Mouse (Mus musculus): ENCODE results near the gene Pbld1. TPM values are rescaled to one million over a fixed set of nuclear protein-coding genes. Genes with fewer than 3 reads are reported as not detected.

The Pbld1 gene
- 0.23 and 0.55 TPM in 2 replicates for polyA plus RNA-seq (2012; rRNA removed)

- no peak within 1 kb of the TSS for H3K27ac ChIP-seq (ENCODE audit: control insufficient read depth, insufficient read depth, low read length)
- H3K4me3 ChIP-seq (ENCODE audit: control insufficient read depth, insufficient read depth, low read length), result no peak within 1 kb of the TSS
- WGBS, result 93% methylated on average over 2 of the region's 2 CpGs
- H3K36me3 ChIP-seq (ENCODE audit: control insufficient read depth, insufficient read depth, low read length), result no peaks in the 10 kb centered on the region
- DNase-seq, result no peak
- TF ChIP-seq CTCF (IDR thresholded peaks at IDR 0.05; ENCODE audit: borderline replicate concordance, control insufficient read depth, extremely low read depth, insufficient read depth, low read length, poor library complexity) (no peak), POLR2A (IDR thresholded peaks at IDR 0.05; ENCODE audit: control insufficient read depth, extremely low read depth, insufficient read depth, low read length, poor library complexity) (no peak)
- H3K27me3 ChIP-seq (ENCODE audit: control insufficient read depth, insufficient read depth, low read length), result no peaks in the 10 kb centered on the region
- no peaks in the 10 kb centered on the region for H3K4me1 ChIP-seq (replicated peaks; ENCODE audit: control insufficient read depth, insufficient read depth, low read length)
These were observed at the start of gene Pbld1 for GRCm38 (mm10) chr10:63059862-63060261. Gene Pbld1 (plus strand): TSS chr10:63060162.

- TF ChIP-seq CTCF (IDR thresholded peaks at IDR 0.05; ENCODE audit: borderline replicate concordance, control insufficient read depth, extremely low read depth, insufficient read depth, low read length, poor library complexity) (no peak), POLR2A (IDR thresholded peaks at IDR 0.05; ENCODE audit: control insufficient read depth, extremely low read depth, insufficient read depth, low read length, poor library complexity) (no peak)
- no peak overlapping the region for H3K27ac ChIP-seq (ENCODE audit: control insufficient read depth, insufficient read depth, low read length)
- 74% methylated on average over 4 of the region's 4 CpGs for WGBS
- no peaks in the 10 kb centered on the region for H3K4me1 ChIP-seq (replicated peaks; ENCODE audit: control insufficient read depth, insufficient read depth, low read length)
- peaks cover 78% of the 10 kb centered on the region for H3K36me3 ChIP-seq (ENCODE audit: control insufficient read depth, insufficient read depth, low read length)
- no peak overlapping the region for H3K4me3 ChIP-seq (ENCODE audit: control insufficient read depth, insufficient read depth, low read length)
- no peak for DNase-seq
- no peaks in the 10 kb centered on the region for H3K27me3 ChIP-seq (ENCODE audit: control insufficient read depth, insufficient read depth, low read length)
These were observed 49.7 kb upstream of the Pbld1 start for GRCm38 (mm10) chr10:63010268-63010667.

GRCm38 (mm10) chr10:63011556-63011955 is 48.4 kb upstream of the Pbld1 start:
- H3K4me3 ChIP-seq (ENCODE audit: control insufficient read depth, insufficient read depth, low read length), result no peak overlapping the region
- DNase-seq, result no peak
- TF ChIP-seq CTCF (IDR thresholded peaks at IDR 0.05; ENCODE audit: borderline replicate concordance, control insufficient read depth, extremely low read depth, insufficient read depth, low read length, poor library complexity) (no peak), POLR2A (IDR thresholded peaks at IDR 0.05; ENCODE audit: control insufficient read depth, extremely low read depth, insufficient read depth, low read length, poor library complexity) (no peak)
- H3K4me1 ChIP-seq (replicated peaks; ENCODE audit: control insufficient read depth, insufficient read depth, low read length), result no peaks in the 10 kb centered on the region
- no peak overlapping the region for H3K27ac ChIP-seq (ENCODE audit: control insufficient read depth, insufficient read depth, low read length)
- no peaks in the 10 kb centered on the region for H3K27me3 ChIP-seq (ENCODE audit: control insufficient read depth, insufficient read depth, low read length)
- WGBS, result 96% methylated on average over 6 of the region's 6 CpGs
- H3K36me3 ChIP-seq (ENCODE audit: control insufficient read depth, insufficient read depth, low read length), result peaks cover 82% of the 10 kb centered on the region

GRCm38 (mm10) chr10:63013476-63013875 is 46.5 kb upstream of the Pbld1 start:
- DNase-seq, result no peak
- Histone ChIP-seq H3K4me1 (replicated peaks; ENCODE audit: control insufficient read depth, insufficient read depth, low read length) (no peaks in the 10 kb centered on the region), H3K27ac (ENCODE audit: control insufficient read depth, insufficient read depth, low read length) (no peak overlapping the region), H3K36me3 (ENCODE audit: control insufficient read depth, insufficient read depth, low read length) (peaks cover 84% of the 10 kb centered on the region), H3K27me3 (ENCODE audit: control insufficient read depth, insufficient read depth, low read length) (no peaks in the 10 kb centered on the region), H3K4me3 (ENCODE audit: control insufficient read depth, insufficient read depth, low read length) (no peak overlapping the region)
- 96% methylated on average over 3 of the region's 3 CpGs for WGBS
- TF ChIP-seq POLR2A (IDR thresholded peaks at IDR 0.05; ENCODE audit: control insufficient read depth, extremely low read depth, insufficient read depth, low read length, poor library complexity) (no peak), CTCF (IDR thresholded peaks at IDR 0.05; ENCODE audit: borderline replicate concordance, control insufficient read depth, extremely low read depth, insufficient read depth, low read length, poor library complexity) (no peak)

GRCm38 (mm10) chr10:63014168-63014567 is 45.8 kb upstream of the Pbld1 start:
- TF ChIP-seq POLR2A (IDR thresholded peaks at IDR 0.05; ENCODE audit: control insufficient read depth, extremely low read depth, insufficient read depth, low read length, poor library complexity) (no peak), CTCF (IDR thresholded peaks at IDR 0.05; ENCODE audit: borderline replicate concordance, control insufficient read depth, extremely low read depth, insufficient read depth, low read length, poor library complexity) (no peak)
- no peak overlapping the region for H3K4me3 ChIP-seq (ENCODE audit: control insufficient read depth, insufficient read depth, low read length)
- no peaks in the 10 kb centered on the region for H3K27me3 ChIP-seq (ENCODE audit: control insufficient read depth, insufficient read depth, low read length)
- no peak overlapping the region for H3K27ac ChIP-seq (ENCODE audit: control insufficient read depth, insufficient read depth, low read length)
- 96% methylated on average over 9 of the region's 9 CpGs for WGBS
- peaks cover 77% of the 10 kb centered on the region for H3K36me3 ChIP-seq (ENCODE audit: control insufficient read depth, insufficient read depth, low read length)
- no peaks in the 10 kb centered on the region for H3K4me1 ChIP-seq (replicated peaks; ENCODE audit: control insufficient read depth, insufficient read depth, low read length)
- DNase-seq, result no peak

GRCm38 (mm10) chr10:63019304-63019703 is 40.7 kb upstream of the Pbld1 start:
- Histone ChIP-seq H3K27me3 (ENCODE audit: control insufficient read depth, insufficient read depth, low read length) (no peaks in the 10 kb centered on the region), H3K36me3 (ENCODE audit: control insufficient read depth, insufficient read depth, low read length) (peaks cover 36% of the 10 kb centered on the region), H3K4me1 (replicated peaks; ENCODE audit: control insufficient read depth, insufficient read depth, low read length) (peaks cover 7% of the 10 kb centered on the region), H3K27ac (ENCODE audit: control insufficient read depth, insufficient read depth, low read length) (no peak overlapping the region), H3K4me3 (ENCODE audit: control insufficient read depth, insufficient read depth, low read length) (no peak overlapping the region)
- TF ChIP-seq POLR2A (IDR thresholded peaks at IDR 0.05; ENCODE audit: control insufficient read depth, extremely low read depth, insufficient read depth, low read length, poor library complexity) (no peak), CTCF (IDR thresholded peaks at IDR 0.05; ENCODE audit: borderline replicate concordance, control insufficient read depth, extremely low read depth, insufficient read depth, low read length, poor library complexity) (no peak)
- 94% methylated on average over 6 of the region's 6 CpGs for WGBS
- no peak for DNase-seq

- no peak for TF ChIP-seq POLR2A (IDR thresholded peaks at IDR 0.05; ENCODE audit: control insufficient read depth, extremely low read depth, insufficient read depth, low read length, poor library complexity)
These were observed 38.3 kb upstream of the Pbld1 start for GRCm38 (mm10) chr10:63021702-63022101.

More at GRCm38 (mm10) chr10:63021702-63022101, 38.3 kb upstream of the Pbld1 start:
- no peak overlapping the region for H3K4me3 ChIP-seq (ENCODE audit: control insufficient read depth, insufficient read depth, low read length)
- H3K36me3 ChIP-seq (ENCODE audit: control insufficient read depth, insufficient read depth, low read length), result peaks cover 14% of the 10 kb centered on the region
- H3K27ac ChIP-seq (ENCODE audit: control insufficient read depth, insufficient read depth, low read length), result no peak overlapping the region
- WGBS, result 22% methylated on average over 4 of the region's 4 CpGs
- H3K4me1 ChIP-seq (replicated peaks; ENCODE audit: control insufficient read depth, insufficient read depth, low read length), result peaks cover 11% of the 10 kb centered on the region
- DNase-seq, result no peak
- H3K27me3 ChIP-seq (ENCODE audit: control insufficient read depth, insufficient read depth, low read length), result no peaks in the 10 kb centered on the region

Measured in thymus, adult 2 months (tissue).